Mouse (Mus musculus): ENCODE data around the gene Zfp511. TPM values are rescaled to one million over a fixed set of nuclear protein-coding genes. Genes with fewer than 3 reads are reported as not detected.

Zfp511 gene
- polyA plus RNA-seq, 1 experiment from 2014 or later = 41.5 TPM

GRCm38 (mm10) chr7:140001086-140001740, 35.0 kb upstream of the Zfp511 start:
- peaks cover 97% of the 10 kb centered on the region for H3K36me3 ChIP-seq (ENCODE audit: control insufficient read depth, insufficient read depth, low read length)
- no peak overlapping the region for H3K4me2 ChIP-seq (ENCODE audit: low read length)

GRCm38 (mm10) chr7:140004666-140005065, 31.5 kb upstream of the Zfp511 start:
- no peaks in the 10 kb centered on the region for H3K27me3 ChIP-seq (replicated peaks; ENCODE audit: control insufficient read depth, insufficient read depth, low read length)
- no peak overlapping the region for H3K4me3 ChIP-seq (ENCODE audit: low read depth, low read length)
- no peak for ATAC-seq (replicated peaks; ENCODE audit: low FRiP score, low TSS enrichment, low read depth)
- no peaks in the 10 kb centered on the region for H3K4me1 ChIP-seq (replicated peaks; ENCODE audit: control insufficient read depth, insufficient read depth, low read length)
- H3K4me2 ChIP-seq (ENCODE audit: low read length) = no peak overlapping the region
- no peak overlapping the region for H3K27ac ChIP-seq (ENCODE audit: low read depth)
- H3K36me3 ChIP-seq (ENCODE audit: control insufficient read depth, insufficient read depth, low read length) = peaks cover 83% of the 10 kb centered on the region
- H3K9ac ChIP-seq (ENCODE audit: low read length) = no peak overlapping the region
- no peak for DNase-seq (ENCODE audit: low spot score)
- 93% methylated on average over 8 of the region's 8 CpGs for WGBS
- no peaks in the 10 kb centered on the region for H3K9me3 ChIP-seq (ENCODE audit: control insufficient read depth, low read length)

More at GRCm38 (mm10) chr7:140001086-140001740, 35.0 kb upstream of the Zfp511 start:
- Histone ChIP-seq H3K27ac (ENCODE audit: low read depth) (no peak overlapping the region), H3K4me3 (ENCODE audit: low read depth, low read length) (no peak overlapping the region), H3K4me1 (replicated peaks; ENCODE audit: control insufficient read depth, insufficient read depth, low read length) (no peaks in the 10 kb centered on the region), H3K27me3 (replicated peaks; ENCODE audit: control insufficient read depth, insufficient read depth, low read length) (no peaks in the 10 kb centered on the region), H3K9ac (ENCODE audit: low read length) (no peak overlapping the region), H3K9me3 (ENCODE audit: control insufficient read depth, low read length) (no peaks in the 10 kb centered on the region)
- DNase-seq (ENCODE audit: low spot score) (no peak), ATAC-seq (replicated peaks; ENCODE audit: low FRiP score, low TSS enrichment, low read depth) (no peak)
- 84% methylated on average over 12 of the region's 12 CpGs for WGBS

- no peak overlapping the region for H3K27ac ChIP-seq (ENCODE audit: low read depth)
- no peaks in the 10 kb centered on the region for H3K4me1 ChIP-seq (replicated peaks; ENCODE audit: control insufficient read depth, insufficient read depth, low read length)
- no peak overlapping the region for H3K9ac ChIP-seq (ENCODE audit: low read length)
- WGBS = 91% methylated on average over 9 of the region's 9 CpGs
- H3K27me3 ChIP-seq (replicated peaks; ENCODE audit: control insufficient read depth, insufficient read depth, low read length) = no peaks in the 10 kb centered on the region
- H3K4me2 ChIP-seq (ENCODE audit: low read length) = no peak overlapping the region
- no peak overlapping the region for H3K4me3 ChIP-seq (ENCODE audit: low read depth, low read length)
- peaks cover 66% of the 10 kb centered on the region for H3K36me3 ChIP-seq (ENCODE audit: control insufficient read depth, insufficient read depth, low read length)
- no peaks in the 10 kb centered on the region for H3K9me3 ChIP-seq (ENCODE audit: control insufficient read depth, low read length)
- no peak for DNase-seq (ENCODE audit: low spot score)
- no peak for ATAC-seq (replicated peaks; ENCODE audit: low FRiP score, low TSS enrichment, low read depth)
Observed at GRCm38 (mm10) chr7:140006861-140007611, 29.2 kb upstream of the Zfp511 start.

GRCm38 (mm10) chr7:140007781-140008180, 28.4 kb upstream of the Zfp511 start:
- ATAC-seq (replicated peaks; ENCODE audit: low FRiP score, low TSS enrichment, low read depth) (no peak), DNase-seq (ENCODE audit: low spot score) (no peak)
- Histone ChIP-seq H3K27me3 (replicated peaks; ENCODE audit: control insufficient read depth, insufficient read depth, low read length) (no peaks in the 10 kb centered on the region), H3K9ac (ENCODE audit: low read length) (no peak overlapping the region), H3K4me3 (ENCODE audit: low read depth, low read length) (no peak overlapping the region), H3K27ac (ENCODE audit: low read depth) (no peak overlapping the region), H3K36me3 (ENCODE audit: control insufficient read depth, insufficient read depth, low read length) (peaks cover 58% of the 10 kb centered on the region), H3K9me3 (ENCODE audit: control insufficient read depth, low read length) (no peaks in the 10 kb centered on the region), H3K4me2 (ENCODE audit: low read length) (no peak overlapping the region), H3K4me1 (replicated peaks; ENCODE audit: control insufficient read depth, insufficient read depth, low read length) (no peaks in the 10 kb centered on the region)
- WGBS = 96% methylated on average over 9 of the region's 9 CpGs

GRCm38 (mm10) chr7:140011336-140011735, 24.9 kb upstream of the Zfp511 start:
- no peak overlapping the region for H3K4me2 ChIP-seq (ENCODE audit: low read length)
- DNase-seq (ENCODE audit: low spot score) (no peak), ATAC-seq (replicated peaks; ENCODE audit: low FRiP score, low TSS enrichment, low read depth) (no peak)
- H3K9me3 ChIP-seq (ENCODE audit: control insufficient read depth, low read length) = no peaks in the 10 kb centered on the region
- H3K36me3 ChIP-seq (ENCODE audit: control insufficient read depth, insufficient read depth, low read length) = peaks cover 27% of the 10 kb centered on the region
- H3K4me3 ChIP-seq (ENCODE audit: low read depth, low read length) = no peak overlapping the region
- H3K27ac ChIP-seq (ENCODE audit: low read depth) = no peak overlapping the region
- H3K4me1 ChIP-seq (replicated peaks; ENCODE audit: control insufficient read depth, insufficient read depth, low read length) = no peaks in the 10 kb centered on the region
- H3K27me3 ChIP-seq (replicated peaks; ENCODE audit: control insufficient read depth, insufficient read depth, low read length) = no peaks in the 10 kb centered on the region
- H3K9ac ChIP-seq (ENCODE audit: low read length) = no peak overlapping the region
- 96% methylated on average over 17 of the region's 17 CpGs for WGBS

- ATAC-seq (replicated peaks; ENCODE audit: low FRiP score, low TSS enrichment, low read depth) (no peak), DNase-seq (ENCODE audit: low spot score) (no peak)
- Histone ChIP-seq H3K4me2 (ENCODE audit: low read length) (no peak overlapping the region), H3K4me1 (replicated peaks; ENCODE audit: control insufficient read depth, insufficient read depth, low read length) (peaks cover 8% of the 10 kb centered on the region), H3K4me3 (ENCODE audit: low read depth, low read length) (no peak overlapping the region), H3K9ac (ENCODE audit: low read length) (no peak overlapping the region), H3K27me3 (replicated peaks; ENCODE audit: control insufficient read depth, insufficient read depth, low read length) (no peaks in the 10 kb centered on the region), H3K36me3 (ENCODE audit: control insufficient read depth, insufficient read depth, low read length) (peaks cover 61% of the 10 kb centered on the region), H3K9me3 (ENCODE audit: control insufficient read depth, low read length) (no peaks in the 10 kb centered on the region), H3K27ac (ENCODE audit: low read depth) (no peak overlapping the region)
- WGBS = 94% methylated on average over 12 of the region's 12 CpGs
Observed at GRCm38 (mm10) chr7:140031771-140032170, 4.4 kb upstream of the Zfp511 start.

GRCm38 (mm10) chr7:140032366-140032765, 3.8 kb upstream of the Zfp511 start:
- Histone ChIP-seq H3K4me3 (ENCODE audit: low read depth, low read length) (no peak overlapping the region), H3K4me1 (replicated peaks; ENCODE audit: control insufficient read depth, insufficient read depth, low read length) (peaks cover 13% of the 10 kb centered on the region), H3K27ac (ENCODE audit: low read depth) (no peak overlapping the region), H3K9me3 (ENCODE audit: control insufficient read depth, low read length) (no peaks in the 10 kb centered on the region), H3K9ac (ENCODE audit: low read length) (no peak overlapping the region), H3K4me2 (ENCODE audit: low read length) (no peak overlapping the region), H3K27me3 (replicated peaks; ENCODE audit: control insufficient read depth, insufficient read depth, low read length) (no peaks in the 10 kb centered on the region), H3K36me3 (ENCODE audit: control insufficient read depth, insufficient read depth, low read length) (peaks cover 61% of the 10 kb centered on the region)
- no peak for DNase-seq (ENCODE audit: low spot score)
- no peak for ATAC-seq (replicated peaks; ENCODE audit: low FRiP score, low TSS enrichment, low read depth)
- 93% methylated on average over 10 of the region's 10 CpGs for WGBS

- Histone ChIP-seq H3K4me1 (replicated peaks; ENCODE audit: control insufficient read depth, insufficient read depth, low read length) (peaks cover 13% of the 10 kb centered on the region), H3K36me3 (ENCODE audit: control insufficient read depth, insufficient read depth, low read length) (peaks cover 56% of the 10 kb centered on the region), H3K9ac (ENCODE audit: low read length) (no peak overlapping the region), H3K27ac (ENCODE audit: low read depth) (no peak overlapping the region), H3K9me3 (ENCODE audit: control insufficient read depth, low read length) (no peaks in the 10 kb centered on the region), H3K27me3 (replicated peaks; ENCODE audit: control insufficient read depth, insufficient read depth, low read length) (no peaks in the 10 kb centered on the region), H3K4me2 (ENCODE audit: low read length) (no peak overlapping the region), H3K4me3 (ENCODE audit: low read depth, low read length) (no peak overlapping the region)
- DNase-seq (ENCODE audit: low spot score) (no peak), ATAC-seq (replicated peaks; ENCODE audit: low FRiP score, low TSS enrichment, low read depth) (no peak)
- 94% methylated on average over 9 of the region's 9 CpGs for WGBS
Observed at GRCm38 (mm10) chr7:140033386-140033785, 2.8 kb upstream of the Zfp511 start.

Measured in intestine, embryonic 14.5 days (tissue).